Mouse (Mus musculus) retina, postnatal 7 days (tissue): ENCODE measurements around the gene Gm9008.
"Not testable (repeated sequence)": the region's sequence is repeated elsewhere in the genome, so short reads cannot be mapped to it uniquely, and the experiment has no call there.

Source experiments
- DNase-seq: peaks from one replicate; pipeline ENCODE4 v3.0.0-alpha.2; 2012; ENCODE audit warnings: low read depth, low spot score

Gene Gm9008

GRCm38 (mm10) chr6:76497054-76497835, at the start of gene Gm9008:
TSS of gene Gm9008 (minus strand) at chr6:76497784.
- DNase-seq = not testable (repeated sequence)

- peak; percentile 16 for DNase-seq
Measured at GRCm38 (mm10) chr6:76521975-76522641, 24.5 kb upstream of the Gm9008 start.

- DNase-seq = no peak
Measured at GRCm38 (mm10) chr6:76510200-76510599, 12.6 kb upstream of the Gm9008 start.

- not testable (repeated sequence) for DNase-seq
Measured at GRCm38 (mm10) chr6:76496335-76496734, 1.2 kb downstream of the Gm9008 start.

GRCm38 (mm10) chr6:76468194-76468593, 29.4 kb downstream of the Gm9008 start:
- no peak for DNase-seq
